Mouse (Mus musculus) CD4-positive naive resting alpha-beta T cell, adult 76 days (primary cell): Measurements from ENCODE around the gene Zfp560. TPM values are rescaled to one million over a fixed set of nuclear protein-coding genes. Genes with fewer than 3 reads are reported as not detected.

ENCODE experiments used
- total RNA-seq: library from RNA; stranded (reverse); gene quantifications from one replicate; pipeline ENCODE4 v1.2.4, GENCODE M21; 2023

Zfp560 gene
- total RNA-seq, result 7.4 TPM

GRCm38 (mm10) chr9:20384532-20385342, at the start of gene Zfp560:
Zfp560 (minus strand) TSS chr9:20385177.

GRCm38 (mm10) chr9:20335994-20336393, 49.0 kb downstream of the Zfp560 start, which contains the start of gene Olfr18:
Olfr18 (minus strand) TSS chr9:20336094.

GRCm38 (mm10) chr9:20298232-20298631, 86.7 kb downstream of the Zfp560 start, which contains the start of gene Olfr873:
Olfr873 (plus strand) TSS chr9:20298532.

Other genes with a start within 250 kb of the Zfp560 start
- not detected for gene Olfr870, start 211.1 kb downstream of the Zfp560 start, total RNA-seq
- not detected for gene Olfr871, start 173.0 kb downstream of the Zfp560 start, total RNA-seq
- not detected for gene Olfr872, start 148.1 kb downstream of the Zfp560 start, total RNA-seq
- not detected for gene Olfr39, start 102.8 kb downstream of the Zfp560 start, total RNA-seq
- not detected for gene Olfr873, start 86.6 kb downstream of the Zfp560 start, total RNA-seq
- gene Olfr18, start 49.1 kb downstream of the Zfp560 start, total RNA-seq, result not detected
- gene Zfp26, start 75.0 kb upstream of the Zfp560 start, total RNA-seq, result 42.7 TPM
- gene Zfp426, start 107.6 kb upstream of the Zfp560 start, total RNA-seq, result 20.2 TPM
- gene Zfp266, start 136.2 kb upstream of the Zfp560 start, total RNA-seq, result 28.1 TPM
- 8.3 TPM for gene Zfp846, start 196.1 kb upstream of the Zfp560 start, total RNA-seq